Mouse (Mus musculus) mouse embryonic stem cell (cell line): Measurements from ENCODE around the gene Ranbp2.

Source experiments
- in situ Hi-C, 2 experiments: fragments of 300-500 bp; cut with MboI; formaldehyde crosslinking; loops; 1 replicate in 1 of 2; 3 replicates in 1 of 2; pipeline ENCODE4 v1.14.3; 2019 to 2020; ENCODE audit warnings: low sequenced_read_pairs in 2 of 2, low pct_unique_long_range_greater_than_20kb in 1 of 2, mixed read lengths in 1 of 2; ENCODE audit not compliant: unreplicated experiment in 1 of 2

Gene Ranbp2

DNA sequence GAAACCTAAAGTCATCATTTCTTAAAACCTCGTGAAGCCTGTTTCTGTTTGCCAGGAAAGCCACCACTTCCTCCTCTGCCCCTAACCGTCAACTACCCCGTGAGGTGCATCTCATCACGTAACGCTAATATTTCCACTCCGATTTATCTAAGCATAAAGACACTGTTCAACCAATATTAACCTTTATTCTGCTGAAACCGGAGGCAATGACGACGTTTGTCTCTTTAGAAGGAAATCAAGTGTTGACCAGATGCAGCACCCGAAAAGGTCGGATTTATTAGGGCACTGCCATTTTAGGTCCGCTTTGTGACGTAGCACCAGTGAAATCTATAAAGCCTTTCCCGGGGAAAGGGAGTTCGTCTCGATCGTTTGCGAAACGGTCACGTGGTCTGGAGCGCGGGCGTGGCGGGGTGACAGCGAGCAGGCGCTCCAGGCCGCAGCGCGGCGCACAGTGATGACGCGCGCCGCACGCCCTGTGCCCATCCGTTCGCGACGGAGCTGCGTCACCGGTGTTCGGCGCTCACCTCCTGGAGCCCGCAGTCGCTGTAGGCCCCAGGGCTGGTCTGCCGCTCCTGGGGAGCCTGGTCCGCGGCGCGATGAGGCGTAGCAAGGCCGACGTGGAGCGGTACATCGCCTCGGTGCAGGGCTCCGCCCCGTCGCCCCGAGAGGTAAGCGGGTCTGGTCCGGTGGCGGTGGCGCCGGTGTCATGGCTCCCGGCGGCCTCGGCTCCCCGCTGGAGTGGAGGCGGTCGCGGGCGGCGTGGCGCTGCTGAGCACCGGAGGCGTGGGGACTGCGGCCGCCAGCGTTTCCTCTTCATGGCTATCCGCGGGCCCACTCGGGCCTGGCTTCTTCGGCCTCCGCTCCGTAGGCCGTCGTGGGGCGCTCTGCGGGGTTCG is at the start of gene Ranbp2:
Gene Ranbp2 (plus strand): TSS at position 537 of the 896 bp plus-strand sequence.
- in situ Hi-C loops, result no loop called here

DNA sequence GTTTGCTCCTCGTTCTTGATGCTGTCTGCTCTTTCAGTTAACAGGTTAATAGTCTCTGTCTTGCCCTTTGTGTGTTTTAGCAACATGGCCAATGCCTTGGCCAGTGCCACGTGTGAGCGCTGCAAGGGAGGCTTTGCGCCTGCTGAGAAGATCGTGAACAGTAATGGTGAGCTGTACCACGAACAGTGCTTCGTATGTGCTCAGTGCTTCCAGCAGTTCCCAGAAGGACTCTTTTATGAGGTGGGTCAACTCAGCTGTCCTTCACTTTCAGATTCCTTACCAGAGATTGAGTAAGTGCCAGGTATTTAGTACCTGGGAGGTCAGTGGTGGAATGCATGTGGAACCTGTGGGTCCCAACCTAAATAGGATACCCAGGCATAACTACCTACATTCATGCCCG is 47.8 kb upstream of the Ranbp2 start:
- in situ Hi-C loops, result no loop called here

DNA sequence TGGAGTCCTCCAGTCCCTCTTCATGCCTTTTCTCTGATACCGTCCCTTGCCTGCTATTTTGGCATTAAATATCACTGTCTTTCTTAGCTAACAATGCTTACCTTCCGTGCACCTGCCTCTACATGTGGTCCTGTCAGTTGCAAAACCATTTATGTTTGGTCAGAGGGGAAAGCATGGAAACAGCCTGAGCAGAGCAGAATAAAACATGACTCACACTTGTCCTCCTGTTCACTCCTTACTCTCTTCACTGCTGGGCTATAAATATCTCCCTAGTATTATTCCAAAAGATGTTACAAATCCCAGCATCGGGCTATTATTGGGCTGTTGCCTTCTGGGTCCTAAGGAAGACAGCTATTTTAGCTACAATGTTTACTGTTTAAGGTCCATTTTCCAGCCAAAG is 44.9 kb upstream of the Ranbp2 start:
- in situ Hi-C loops, result no loop called here

DNA sequence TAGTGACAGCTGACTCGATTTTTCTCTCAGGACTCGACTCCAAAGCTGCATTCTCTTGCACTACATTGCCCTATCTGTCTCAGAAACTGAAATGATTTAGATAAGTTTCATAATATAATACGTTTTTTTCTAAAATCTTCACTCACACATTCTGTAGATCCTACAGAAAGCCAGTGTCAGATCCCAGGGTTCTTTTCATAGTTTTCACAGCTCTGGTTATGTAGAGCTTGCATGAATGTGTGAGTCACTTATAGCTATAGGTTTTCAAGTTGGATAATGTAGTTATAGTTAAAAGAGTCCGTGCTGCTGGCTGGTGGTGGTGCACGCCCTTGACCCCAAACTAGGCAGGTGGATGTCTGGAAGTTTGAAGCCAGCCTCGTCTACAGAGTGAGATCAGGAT is 42.1 kb upstream of the Ranbp2 start:
- in situ Hi-C loops, result no loop called here

DNA sequence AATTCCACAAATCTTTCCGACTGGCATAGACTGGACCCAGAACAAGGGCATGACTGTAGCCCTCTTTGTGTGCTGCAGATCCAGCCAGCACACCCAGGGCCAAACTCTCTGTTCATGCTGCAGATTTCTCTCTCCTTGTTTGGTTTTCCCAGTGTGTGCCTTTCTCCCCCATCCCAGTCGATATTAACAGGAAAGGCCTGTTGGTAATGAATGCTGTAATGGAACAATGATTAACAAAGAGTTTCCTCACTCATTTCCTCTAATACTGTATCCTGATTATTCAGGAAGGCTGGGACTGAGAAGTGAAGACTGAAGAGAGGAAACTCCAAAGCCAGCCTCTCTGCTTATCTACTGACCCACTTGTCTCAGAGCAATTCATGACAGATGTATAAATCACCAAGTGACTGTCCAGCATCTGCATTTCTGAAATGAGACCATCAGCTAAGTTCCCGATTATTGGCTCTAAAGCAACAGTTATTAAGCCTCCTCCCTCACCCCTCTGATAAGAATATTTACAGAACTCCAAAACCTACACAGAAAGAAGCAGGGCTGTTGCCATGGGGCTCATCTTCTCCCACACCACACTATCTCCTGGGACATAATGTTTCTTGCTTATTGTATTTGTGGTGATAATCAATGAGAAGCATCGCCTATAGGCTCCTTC is 41.3 kb upstream of the Ranbp2 start:
- in situ Hi-C loops, result no loop called here

DNA sequence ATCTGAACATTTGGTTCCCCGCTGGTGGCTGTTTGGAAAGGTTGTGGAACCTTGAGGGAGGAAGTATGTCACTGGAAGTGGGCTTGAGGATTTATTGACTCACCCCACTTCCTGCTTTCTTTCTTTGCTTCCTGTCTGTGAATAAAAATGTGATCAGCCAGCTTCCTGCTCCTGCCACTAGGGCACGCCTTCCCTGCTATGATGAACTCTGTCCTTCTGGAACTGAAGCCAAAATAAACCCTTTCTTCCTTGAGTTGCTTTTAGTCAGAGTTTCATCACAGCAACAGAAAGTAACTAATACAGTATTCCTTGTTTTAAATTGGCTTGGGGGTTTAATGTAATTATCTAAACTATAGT is 40.8 kb upstream of the Ranbp2 start:
- in situ Hi-C loops, result no loop called here

DNA sequence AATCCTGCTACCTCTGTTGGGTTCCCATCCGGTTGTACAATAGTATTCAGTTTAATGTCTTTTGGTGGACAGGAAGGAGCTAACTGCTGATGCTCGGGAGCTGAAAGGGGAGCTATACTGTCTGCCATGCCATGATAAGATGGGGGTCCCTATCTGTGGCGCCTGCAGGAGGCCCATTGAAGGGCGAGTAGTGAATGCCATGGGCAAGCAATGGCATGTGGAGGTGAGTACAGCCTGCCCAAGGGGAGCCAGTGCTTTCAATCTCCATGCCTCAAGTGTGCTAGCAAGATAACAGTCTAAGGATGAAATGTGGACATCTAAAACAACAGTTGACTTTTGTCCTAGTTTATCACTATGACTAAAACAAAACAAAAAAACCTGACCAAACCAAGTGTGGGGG is 34.4 kb upstream of the Ranbp2 start:
- in situ Hi-C loops, result no loop called here

DNA sequence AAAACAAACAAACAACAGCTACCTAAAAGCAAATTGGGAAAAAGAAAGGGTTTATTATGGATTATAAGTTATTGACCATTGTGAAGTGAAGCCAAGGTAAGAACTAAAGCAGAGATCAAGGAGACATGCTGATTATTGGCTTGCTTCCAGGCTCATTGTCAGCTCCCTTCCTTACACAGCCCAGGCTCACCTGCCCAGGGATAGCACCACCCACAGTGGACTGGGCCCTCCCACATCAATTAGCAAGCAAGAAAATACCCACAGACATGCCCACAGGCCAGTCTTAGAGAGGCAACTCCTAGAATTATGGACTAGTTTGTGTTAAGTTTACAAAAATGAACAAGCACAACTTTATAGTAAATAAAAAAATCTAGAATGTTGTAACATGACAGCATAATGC is 33.9 kb upstream of the Ranbp2 start:
- in situ Hi-C loops, result no loop called here

DNA sequence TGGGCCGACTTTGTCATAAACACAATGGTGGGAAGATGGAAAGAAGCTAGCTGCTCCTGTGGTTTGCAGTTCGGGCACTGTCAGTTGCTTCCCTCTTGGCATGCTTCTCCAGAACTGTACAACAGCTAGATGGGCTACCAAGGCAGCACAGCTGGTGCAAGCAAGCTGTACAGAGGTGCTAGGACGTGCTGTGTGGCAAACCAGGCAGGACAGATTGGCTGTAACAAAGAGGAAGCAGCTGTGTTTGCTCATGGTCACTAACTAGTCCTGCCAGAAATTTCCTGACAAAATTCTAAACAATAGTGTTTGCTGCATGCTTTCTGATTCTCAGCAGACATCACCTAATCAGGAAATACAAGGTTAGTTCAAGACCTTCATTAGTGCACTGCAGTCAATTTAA is 30.0 kb upstream of the Ranbp2 start:
- in situ Hi-C loops, result no loop called here

DNA sequence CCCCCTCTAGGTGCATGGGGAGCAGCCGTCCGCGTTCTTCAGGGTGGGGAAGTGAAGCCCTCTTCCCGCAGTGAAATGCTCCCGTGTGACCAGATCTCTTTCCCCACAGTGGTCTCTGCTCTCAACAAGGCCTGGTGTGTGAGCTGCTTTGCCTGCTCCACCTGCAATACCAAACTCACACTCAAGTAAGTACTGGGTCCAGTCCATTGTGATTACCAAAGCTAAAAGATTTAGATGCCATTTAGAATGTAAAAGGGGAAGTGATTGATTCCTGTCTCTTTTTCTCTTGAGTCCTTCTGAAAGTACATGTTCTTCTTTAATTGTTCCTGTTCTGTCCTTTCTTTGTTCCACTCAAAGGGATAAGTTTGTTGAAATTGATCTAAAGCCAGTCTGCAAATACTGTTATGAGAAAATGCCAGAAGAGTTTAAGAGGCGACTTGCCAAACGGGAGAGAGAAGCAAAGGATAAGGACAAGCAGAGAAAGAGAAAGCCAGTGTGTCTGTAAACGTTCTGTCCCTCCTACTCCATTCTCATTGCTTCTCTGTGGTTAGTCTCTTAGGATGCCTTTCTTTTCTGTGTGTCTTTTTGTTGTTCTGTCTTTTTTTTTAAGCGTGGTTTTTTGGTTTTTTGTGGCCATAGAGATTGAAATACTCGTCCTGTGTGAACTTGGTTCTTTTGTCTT is 28.3 kb upstream of the Ranbp2 start:
- in situ Hi-C loops, result no loop called here

DNA sequence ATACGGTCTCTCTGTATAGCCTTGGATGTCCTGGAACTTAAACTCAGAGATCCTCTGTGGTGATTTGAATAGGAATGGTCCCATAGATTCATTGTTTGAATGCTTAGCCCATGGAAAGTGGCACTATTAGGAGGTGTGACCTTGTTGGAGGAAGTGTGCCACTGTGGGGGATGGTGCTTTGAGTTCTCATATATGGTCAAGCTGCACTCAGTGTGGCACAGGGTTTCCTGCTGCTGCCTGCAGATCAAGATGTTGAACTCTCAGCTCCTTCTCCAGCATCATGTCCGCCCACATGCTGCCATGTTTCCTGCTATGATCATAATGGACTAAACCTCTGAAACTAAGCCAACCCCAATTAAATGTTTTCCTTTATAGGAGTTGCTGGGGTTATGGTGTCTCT is 18.8 kb upstream of the Ranbp2 start:
- in situ Hi-C loops, result no loop called here

DNA sequence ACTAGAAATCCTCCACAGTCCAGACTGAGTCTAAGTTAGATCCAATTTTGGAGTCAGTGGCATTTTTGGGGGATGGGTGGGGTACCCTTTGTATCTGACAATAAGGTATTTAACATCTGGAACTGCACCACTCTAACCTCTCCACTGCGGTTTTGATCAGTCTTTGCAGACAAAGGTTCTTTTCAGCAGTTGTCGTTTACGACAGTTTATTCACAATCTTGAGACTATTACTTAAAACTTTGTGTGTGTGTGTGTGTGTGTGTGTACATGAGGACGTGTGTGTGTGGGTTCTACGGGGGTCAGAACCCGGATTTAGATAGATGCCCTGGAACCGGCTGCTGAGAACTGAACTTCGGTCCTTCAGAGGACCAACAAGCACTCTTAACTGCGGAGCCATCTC is 870 bp upstream of the Ranbp2 start:
- in situ Hi-C loops, result no loop called here

DNA sequence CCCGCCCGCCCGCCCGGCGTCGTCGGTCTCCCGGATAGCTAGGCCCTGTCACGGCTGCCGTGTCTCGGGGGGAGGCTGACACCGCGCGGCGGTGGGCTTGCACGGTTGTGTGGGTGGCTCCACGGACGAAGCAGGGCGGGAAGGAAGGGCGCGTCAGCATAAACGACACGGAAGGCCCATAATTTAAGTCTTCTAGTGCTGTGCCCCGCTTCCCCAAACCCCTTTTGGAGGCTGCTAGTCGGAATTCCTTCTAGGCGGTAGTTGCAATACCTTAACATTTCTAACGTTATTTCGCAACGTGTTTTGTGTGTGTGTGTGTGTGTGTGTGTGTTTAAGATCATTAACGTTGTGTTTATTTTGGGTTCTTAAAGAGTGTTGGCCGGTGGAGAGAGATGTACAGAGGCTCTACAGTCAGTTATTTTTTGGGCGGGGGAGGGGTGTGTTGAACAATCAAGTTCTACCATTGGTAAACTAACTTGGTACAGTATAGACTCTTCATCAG is 611 bp downstream of the Ranbp2 start:
- in situ Hi-C loops, result no loop called here

DNA sequence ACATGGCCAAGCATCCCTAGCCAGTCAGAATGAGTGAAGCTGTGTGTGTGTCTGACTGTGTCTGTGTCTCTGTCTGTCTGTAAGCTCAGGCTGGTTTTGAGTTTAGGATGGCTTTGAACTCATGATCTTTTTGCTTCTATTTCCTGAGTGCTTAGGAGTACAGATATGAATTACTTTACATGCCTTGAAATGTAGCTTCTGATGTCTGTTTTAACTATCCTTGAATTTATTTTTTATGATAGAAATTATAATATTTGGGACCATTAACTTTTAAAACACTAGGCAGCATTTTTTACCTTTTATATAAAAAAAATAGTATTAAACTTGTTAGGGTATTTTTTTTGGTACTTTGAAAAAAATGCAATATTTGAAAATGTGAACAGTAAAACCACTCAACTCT is 4.9 kb downstream of the Ranbp2 start:
- in situ Hi-C loops, result no loop called here

DNA sequence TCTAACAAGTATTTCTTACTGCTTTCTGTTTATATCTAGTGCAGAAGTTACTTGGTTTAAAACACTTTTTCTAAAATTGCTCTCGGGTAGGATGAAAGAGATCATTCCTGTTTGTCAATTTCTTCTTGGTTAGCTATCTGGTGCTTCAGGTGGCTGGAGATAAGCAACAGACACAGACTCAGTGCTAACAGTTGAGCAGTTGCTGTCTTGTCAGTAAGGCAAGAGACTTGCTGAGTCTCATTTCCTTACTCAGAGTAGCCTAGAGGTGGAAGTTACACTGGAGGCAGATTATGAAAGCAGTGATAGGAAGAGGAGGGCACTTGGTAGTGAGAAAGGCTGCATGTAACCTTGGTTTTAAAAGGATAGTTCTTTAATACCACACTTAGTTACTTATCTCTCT is 5.5 kb downstream of the Ranbp2 start:
- in situ Hi-C loops, result no loop called here

DNA sequence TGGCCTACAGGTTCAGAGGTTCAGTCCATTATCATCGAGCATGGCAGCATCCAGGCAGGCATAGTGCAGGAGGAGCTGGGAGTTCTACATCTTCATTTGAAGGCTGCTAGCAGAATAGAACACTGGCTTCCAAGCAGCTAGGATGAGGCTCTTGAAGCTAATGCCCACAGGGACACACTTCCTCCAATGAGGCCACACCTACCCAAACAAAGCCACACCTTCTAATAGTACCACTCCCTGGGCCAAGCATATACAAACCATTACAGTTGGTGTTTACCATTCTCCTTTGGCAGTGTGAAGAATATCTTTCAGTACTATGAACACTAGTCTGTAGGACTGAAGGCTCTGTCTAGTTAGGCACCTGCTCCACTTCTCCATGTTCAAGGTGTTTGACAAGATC is 13.2 kb downstream of the Ranbp2 start:
- in situ Hi-C loops, result no loop called here

DNA sequence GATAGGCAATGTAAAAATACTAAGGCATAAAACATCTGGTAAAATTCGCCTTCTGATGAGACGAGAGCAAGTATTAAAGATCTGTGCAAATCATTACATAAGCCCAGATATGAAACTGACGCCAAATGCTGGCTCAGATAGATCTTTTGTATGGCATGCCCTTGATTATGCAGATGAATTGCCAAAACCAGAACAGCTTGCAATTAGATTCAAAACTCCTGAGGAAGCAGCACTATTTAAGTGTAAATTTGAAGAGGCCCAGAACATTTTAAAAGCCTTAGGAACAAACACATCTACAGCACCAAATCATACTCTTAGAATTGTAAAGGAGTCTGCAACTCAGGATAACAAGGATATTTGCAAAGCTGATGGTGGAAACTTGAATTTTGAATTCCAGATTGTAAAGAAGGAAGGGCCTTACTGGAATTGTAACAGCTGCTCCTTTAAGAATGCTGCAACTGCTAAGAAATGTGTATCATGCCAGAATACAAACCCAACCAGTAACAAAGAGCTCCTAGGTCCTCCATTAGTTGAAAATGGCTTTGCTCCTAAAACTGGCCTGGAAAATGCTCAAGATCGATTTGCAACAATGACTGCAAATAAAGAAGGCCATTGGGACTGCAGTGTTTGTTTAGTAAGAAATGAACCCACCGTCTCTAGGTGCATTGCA is 30.5 kb downstream of the Ranbp2 start:
- in situ Hi-C loops, result loop anchor here in 1 of 2 experiments (25.0 kb wide), 1 partner anchor 965 kb away; no protein-coding TSS in a partner anchor

DNA sequence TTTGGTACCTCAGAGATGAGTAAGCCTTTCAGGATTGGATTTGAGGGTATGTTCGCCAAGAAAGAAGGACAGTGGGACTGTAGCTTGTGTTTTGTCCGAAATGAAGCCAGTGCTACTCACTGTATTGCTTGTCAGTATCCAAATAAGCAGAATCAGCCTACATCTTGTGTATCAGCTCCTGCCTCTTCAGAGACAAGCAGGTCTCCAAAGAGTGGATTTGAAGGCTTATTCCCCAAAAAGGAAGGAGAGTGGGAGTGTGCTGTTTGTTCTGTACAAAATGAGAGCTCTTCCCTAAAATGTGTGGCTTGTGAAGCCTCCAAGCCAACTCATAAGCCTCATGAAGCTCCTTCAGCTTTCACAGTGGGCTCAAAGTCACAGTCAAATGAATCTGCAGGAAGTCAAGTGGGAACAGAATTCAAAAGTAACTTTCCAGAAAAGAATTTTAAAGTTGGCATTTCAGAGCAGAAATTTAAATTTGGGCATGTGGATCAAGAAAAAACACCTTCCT is 31.4 kb downstream of the Ranbp2 start:
- in situ Hi-C loops, result loop anchor here in 1 of 2 experiments (25.0 kb wide), 1 partner anchor 966 kb away; no protein-coding TSS in a partner anchor
